Mouse (Mus musculus) liver, embryonic 15.5 days (tissue): ENCODE measurements around the gene Gpha2. TPM values are rescaled to one million over a fixed set of nuclear protein-coding genes. Genes with fewer than 3 reads are reported as not detected.

Experiments used
- ATAC-seq: fragments of 200-750 bp; cut with Nextera tagmentation; 2 replicates; pipeline ENCODE4 v1.8.0; 2017; ENCODE audit warnings: moderate number of reproducible peaks, mild to moderate bottlenecking, moderate library complexity; ENCODE audit not compliant: insufficient read depth
- H3K27ac ChIP-seq: fragments of 300-500 bp; sonication (generic); replicated peaks from 2 replicates; pipeline ENCODE4 v1.5.1; 2015; ENCODE audit warnings: mild to moderate bottlenecking, inconsistent platforms
- H3K27me3 ChIP-seq: fragments of 300-500 bp; sonication (generic); 2 replicates; pipeline ENCODE4 v1.6.1; 2015; ENCODE audit warnings: mild to moderate bottlenecking, inconsistent platforms
- H3K36me3 ChIP-seq: fragments of 300-500 bp; sonication (generic); replicated peaks from 2 replicates; pipeline ENCODE4 v1.6.1; 2015; ENCODE audit warnings: moderate library complexity, mild to moderate bottlenecking, inconsistent platforms
- H3K4me1 ChIP-seq: fragments of 300-500 bp; sonication (generic); replicated peaks from 2 replicates; pipeline ENCODE4 v1.6.1; 2015; ENCODE audit warnings: inconsistent platforms
- H3K4me2 ChIP-seq: fragments of 300-500 bp; sonication (generic); 2 replicates; pipeline ENCODE4 v1.6.1; 2015; ENCODE audit warnings: moderate library complexity, mild to moderate bottlenecking, inconsistent platforms
- H3K4me3 ChIP-seq: fragments of 300-500 bp; sonication (generic); replicated peaks from 2 replicates; pipeline ENCODE4 v1.5.1; 2015; ENCODE audit warnings: mild to moderate bottlenecking, inconsistent platforms
- H3K9ac ChIP-seq: fragments of 300-500 bp; sonication (generic); 2 replicates; pipeline ENCODE4 v1.6.1; 2015; ENCODE audit warnings: moderate library complexity, mild to moderate bottlenecking, inconsistent platforms
- H3K9me3 ChIP-seq: fragments of 300-500 bp; sonication (generic); replicated peaks from 2 replicates; pipeline ENCODE4 v1.6.1; 2016; ENCODE audit warnings: inconsistent platforms
- WGBS: fragments of 180-500 bp; shearing (Covaris S2); methylation state at CpG from one replicate; pipeline ENCODE4 v1.1.7; 2015; ENCODE audit warnings: mixed read lengths; ENCODE audit not compliant: insufficient replicate concordance; 5-methylcytosine and 5-hydroxymethylcytosine counted together
- polyA plus RNA-seq: library from polyadenylated mRNA; unstranded; fragments of >200 nt; fragmentation: Nextera tagmentation; extraction: Ambion mirVana; gene quantifications from 2 replicates; pipeline ENCODE4 v1.2.1, GENCODE M21; 2015

Gpha2 gene
- 0.15 and 0.28 TPM in 2 replicates for polyA plus RNA-seq

DNA sequence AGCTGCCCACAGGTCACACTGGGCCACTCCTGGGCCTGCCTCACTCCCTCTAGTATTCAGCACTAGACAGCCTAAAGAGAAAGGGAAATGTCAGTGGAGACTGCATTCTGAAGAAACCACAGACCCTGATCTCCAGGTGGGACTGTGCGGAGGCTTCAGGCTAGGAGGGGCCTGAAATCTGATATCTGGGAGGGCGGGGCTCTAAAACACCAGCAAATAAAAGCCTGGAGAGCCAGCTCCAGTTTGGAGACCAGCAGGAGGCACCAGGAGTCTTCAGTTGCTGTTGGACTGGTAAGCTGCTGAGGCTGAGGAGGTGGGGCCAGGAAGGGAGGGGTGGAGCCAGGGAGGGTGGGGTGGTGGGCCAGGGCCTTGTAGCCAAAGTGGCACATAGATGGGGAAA is at the start of gene Gpha2:
TSS of gene Gpha2 (plus strand) at position 246 of the 400 bp plus-strand sequence.
- H3K4me2 ChIP-seq = no peak within 1 kb of the TSS
- H3K9me3 ChIP-seq = no peaks in the 10 kb centered on the region
- no peak within 1 kb of the TSS for H3K4me3 ChIP-seq
- H3K27me3 ChIP-seq = no peaks in the 10 kb centered on the region
- no peaks in the 10 kb centered on the region for H3K36me3 ChIP-seq
- WGBS = 25% methylated on average over 2 of the region's 2 CpGs
- no peak for ATAC-seq
- no peaks in the 10 kb centered on the region for H3K4me1 ChIP-seq
- no peak within 1 kb of the TSS for H3K9ac ChIP-seq
- no peak within 1 kb of the TSS for H3K27ac ChIP-seq

DNA sequence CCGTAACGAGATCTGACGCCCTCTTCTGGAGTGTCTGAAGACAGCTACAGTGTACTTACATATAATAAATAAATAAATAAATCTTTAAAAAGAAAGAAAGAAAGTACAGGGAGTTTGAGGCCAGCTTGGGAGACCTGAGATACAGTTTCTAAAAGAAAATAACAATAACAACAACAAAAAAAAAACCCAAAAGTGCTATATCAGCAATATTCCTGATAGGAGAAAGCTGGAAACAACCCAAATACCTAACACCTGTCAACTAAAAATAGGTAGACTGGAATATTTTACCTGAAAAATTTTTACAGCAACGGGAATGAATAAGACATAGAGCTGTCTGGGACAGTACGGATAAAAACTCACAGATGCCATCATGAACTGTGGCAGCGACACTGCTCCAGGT is 47.4 kb upstream of the Gpha2 start:
- Histone ChIP-seq H3K27ac (no peak overlapping the region), H3K9ac (no peak overlapping the region), H3K4me2 (no peak overlapping the region), H3K9me3 (0 out of 2 replicates have a peak, but pooled peaks cover 3% of the 10 kb centered on the region), H3K27me3 (no peaks in the 10 kb centered on the region; the same call in 1 of the 2 replicates), H3K4me3 (no peak overlapping the region), H3K4me1 (no peaks in the 10 kb centered on the region), H3K36me3 (no peaks in the 10 kb centered on the region)
- no peak for ATAC-seq
- WGBS = 79% methylated on average over 6 of the region's 6 CpGs

DNA sequence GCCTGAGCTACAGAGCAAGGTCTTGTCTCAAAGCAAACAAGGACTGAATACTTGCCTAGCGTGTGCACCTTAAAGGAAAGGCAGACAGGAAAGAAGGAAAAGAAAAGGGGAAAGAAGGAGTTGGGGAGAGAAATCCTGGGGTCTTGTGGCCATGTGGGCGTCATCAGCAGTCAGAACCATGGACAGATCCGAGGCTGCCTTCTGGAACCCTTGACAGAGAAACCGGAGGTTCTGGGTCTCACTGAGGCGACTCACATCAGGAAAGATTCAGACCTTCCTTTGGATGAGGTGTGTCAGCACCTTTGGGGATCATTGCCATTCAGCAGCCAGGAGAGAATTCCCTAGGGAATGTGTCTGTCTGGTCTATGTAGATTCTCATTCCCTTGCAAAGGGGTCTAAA is 44.6 kb upstream of the Gpha2 start:
- no peak overlapping the region for H3K4me3 ChIP-seq
- no peaks in the 10 kb centered on the region for H3K36me3 ChIP-seq
- H3K9me3 ChIP-seq = 0 out of 2 replicates have a peak, but pooled peaks cover 3% of the 10 kb centered on the region
- no peaks in the 10 kb centered on the region for H3K4me1 ChIP-seq
- H3K27me3 ChIP-seq = no peaks in the 10 kb centered on the region; the same call in 1 of the 2 replicates
- no peak for ATAC-seq
- no peak overlapping the region for H3K27ac ChIP-seq
- WGBS = 19% methylated on average over 5 of the region's 5 CpGs
- no peak overlapping the region for H3K9ac ChIP-seq
- no peak overlapping the region for H3K4me2 ChIP-seq

GRCm38 (mm10) chr19:6182534-6182933 is 43.6 kb upstream of the Gpha2 start:
- ATAC-seq = no peak
- no peaks in the 10 kb centered on the region; the same call in 1 of the 2 replicates for H3K27me3 ChIP-seq
- H3K9me3 ChIP-seq = 0 out of 2 replicates have a peak, but pooled peaks cover 3% of the 10 kb centered on the region
- H3K36me3 ChIP-seq = no peaks in the 10 kb centered on the region
- no peak overlapping the region for H3K4me2 ChIP-seq
- no peaks in the 10 kb centered on the region for H3K4me1 ChIP-seq
- no peak overlapping the region for H3K4me3 ChIP-seq
- no peak overlapping the region for H3K27ac ChIP-seq
- WGBS = 10% methylated on average over 3 of the region's 3 CpGs
- no peak overlapping the region for H3K9ac ChIP-seq

DNA sequence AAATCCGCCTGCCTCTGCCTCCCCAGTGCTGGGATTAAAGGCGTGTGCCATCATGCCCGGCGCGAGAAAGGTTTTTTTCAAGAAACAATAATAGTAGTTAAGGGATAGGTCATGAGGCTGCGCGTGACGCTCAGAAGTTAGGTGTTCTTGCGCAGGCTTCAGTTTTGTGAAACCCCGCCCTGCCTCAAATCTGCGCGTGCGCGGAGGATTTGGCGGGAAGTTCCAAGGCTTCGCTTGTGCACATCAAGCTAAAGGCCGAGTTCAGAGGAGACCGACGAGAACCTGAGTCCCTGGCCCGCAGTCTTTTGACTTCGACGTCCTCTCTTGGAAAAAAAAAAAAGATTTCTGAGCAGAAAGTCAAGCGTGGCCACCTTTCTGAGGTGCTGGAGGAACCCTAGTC is 42.0 kb upstream of the Gpha2 start, which contains the start of gene Majin:
TSS of gene Majin (plus strand) at position 258 of the 400 bp plus-strand sequence.
- 0 out of 2 replicates have a peak, but pooled peaks cover 3% of the 10 kb centered on the region for H3K9me3 ChIP-seq
- no peak for ATAC-seq
- whole genome bisulfite sequencing = 70% methylated on average over 23 of the region's 23 CpGs
- no peaks in the 10 kb centered on the region for H3K4me1 ChIP-seq
- H3K27ac ChIP-seq = no peak within 1 kb of the TSS
- H3K9ac ChIP-seq = no peak within 1 kb of the TSS
- no peak within 1 kb of the TSS for H3K4me3 ChIP-seq
- H3K4me2 ChIP-seq = no peak within 1 kb of the TSS
- no peaks in the 10 kb centered on the region for H3K27me3 ChIP-seq
- no peaks in the 10 kb centered on the region for H3K36me3 ChIP-seq

DNA sequence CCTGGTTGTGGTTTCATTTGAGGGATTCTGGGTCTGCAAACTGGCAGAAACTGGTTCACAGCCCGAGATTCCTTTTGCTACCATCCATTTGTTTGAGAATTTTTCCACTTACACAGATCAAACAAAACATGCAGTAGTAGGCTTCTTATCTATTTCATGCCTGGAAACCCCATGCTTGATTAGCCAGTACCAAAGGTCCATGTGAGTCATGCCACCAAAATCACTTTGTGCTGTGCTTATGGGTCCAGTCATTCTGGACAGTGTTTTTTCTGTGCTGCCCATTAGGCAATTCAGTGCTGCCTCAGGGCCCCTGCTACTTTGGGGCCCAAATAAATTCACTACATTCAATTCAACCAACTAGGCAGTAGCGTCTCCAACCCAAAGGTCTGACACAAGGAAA is 21.9 kb upstream of the Gpha2 start:
- 46% methylated on average over 2 of the region's 2 CpGs for WGBS
- ATAC-seq = no peak

GRCm38 (mm10) chr19:6206716-6207115 is 19.5 kb upstream of the Gpha2 start:
- 56% methylated on average over 5 of the region's 5 CpGs for WGBS
- H3K4me3 ChIP-seq = no peak overlapping the region
- H3K27ac ChIP-seq = no peak overlapping the region

More for the DNA sequence above, 21.9 kb upstream of the Gpha2 start:
- Histone ChIP-seq H3K4me1 (no peaks in the 10 kb centered on the region), H3K36me3 (no peaks in the 10 kb centered on the region), H3K27me3 (no peaks in the 10 kb centered on the region), H3K27ac (no peak overlapping the region), H3K4me2 (no peak overlapping the region), H3K9ac (no peak overlapping the region), H3K9me3 (no peaks in the 10 kb centered on the region), H3K4me3 (no peak overlapping the region)

DNA sequence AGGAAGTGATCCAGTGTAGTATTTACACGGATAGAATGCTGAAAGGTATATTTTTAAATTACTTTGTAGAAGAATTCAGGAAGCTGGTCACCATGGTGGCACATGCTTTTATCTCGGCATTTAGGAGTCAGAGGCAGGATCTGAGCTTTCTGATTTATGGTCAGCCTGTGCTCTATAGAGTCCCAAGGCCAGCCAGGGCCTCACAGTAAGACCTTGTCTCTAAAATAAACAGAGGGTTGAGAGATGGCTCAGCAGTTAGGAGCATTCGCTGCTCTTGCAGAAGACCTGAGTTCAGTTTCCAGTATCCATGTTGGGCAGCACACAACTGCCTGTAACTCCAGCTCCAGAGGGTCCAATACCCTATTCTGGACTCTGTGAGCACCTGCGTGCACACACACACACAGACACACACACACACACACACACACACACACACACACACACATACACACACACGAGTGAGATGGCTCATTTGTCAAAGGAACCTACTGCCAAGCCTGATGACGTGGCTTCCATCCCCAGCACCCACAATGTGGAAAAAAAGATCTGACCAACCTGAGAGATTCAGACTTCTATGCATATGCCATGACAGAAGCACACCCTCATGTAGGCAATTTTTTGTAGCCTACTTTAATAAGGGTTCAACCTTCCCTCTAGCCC is 10.0 kb upstream of the Gpha2 start:
- Histone ChIP-seq H3K4me2 (no peak overlapping the region), H3K4me3 (no peak overlapping the region), H3K9ac (no peak overlapping the region), H3K36me3 (no peaks in the 10 kb centered on the region), H3K9me3 (no peaks in the 10 kb centered on the region), H3K27ac (no peak overlapping the region), H3K27me3 (no peaks in the 10 kb centered on the region), H3K4me1 (no peaks in the 10 kb centered on the region)
- WGBS = 58% methylated on average over 6 of the region's 6 CpGs
- ATAC-seq = no peak

More at GRCm38 (mm10) chr19:6206716-6207115, 19.5 kb upstream of the Gpha2 start:
- Histone ChIP-seq H3K27me3 (no peaks in the 10 kb centered on the region), H3K4me1 (no peaks in the 10 kb centered on the region), H3K36me3 (no peaks in the 10 kb centered on the region), H3K9ac (no peak overlapping the region), H3K9me3 (no peaks in the 10 kb centered on the region), H3K4me2 (no peak overlapping the region)
- no peak for ATAC-seq

DNA sequence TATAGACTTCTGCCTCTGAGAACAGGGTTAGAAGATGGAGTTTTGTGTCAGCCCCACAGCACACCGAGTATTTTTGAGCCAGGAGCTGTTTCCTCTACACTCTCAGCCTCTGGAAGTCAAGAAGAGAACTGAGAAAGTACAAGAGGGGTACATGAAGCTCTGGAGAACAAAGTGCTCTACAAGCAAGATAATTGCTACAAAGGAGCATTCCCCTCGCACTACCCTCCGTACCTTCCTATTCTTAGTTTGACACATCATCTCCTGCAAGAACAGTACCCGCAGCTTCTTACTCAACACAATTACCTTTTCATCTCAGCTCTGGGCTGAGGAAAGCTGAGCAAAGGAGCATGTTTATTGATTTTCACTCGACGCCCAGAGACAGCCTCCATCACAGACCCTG is 7.6 kb upstream of the Gpha2 start:
- H3K9me3 ChIP-seq = no peaks in the 10 kb centered on the region
- H3K36me3 ChIP-seq = no peaks in the 10 kb centered on the region
- no peak overlapping the region for H3K4me3 ChIP-seq
- H3K4me1 ChIP-seq = no peaks in the 10 kb centered on the region
- no peak overlapping the region for H3K4me2 ChIP-seq
- no peak overlapping the region for H3K27ac ChIP-seq
- no peaks in the 10 kb centered on the region for H3K27me3 ChIP-seq
- no peak for ATAC-seq
- H3K9ac ChIP-seq = no peak overlapping the region
- 55% methylated on average over 6 of the region's 6 CpGs for WGBS

- no peak for ATAC-seq
- H3K4me1 ChIP-seq = no peaks in the 10 kb centered on the region
- no peaks in the 10 kb centered on the region for H3K9me3 ChIP-seq
- H3K27ac ChIP-seq = no peak overlapping the region
- WGBS = 81% methylated on average over 14 of the region's 14 CpGs
- H3K4me3 ChIP-seq = no peak overlapping the region
- H3K27me3 ChIP-seq = no peaks in the 10 kb centered on the region
- no peak overlapping the region for H3K4me2 ChIP-seq
- no peak overlapping the region for H3K9ac ChIP-seq
- H3K36me3 ChIP-seq = no peaks in the 10 kb centered on the region
These were observed 583 bp downstream of the Gpha2 start for GRCm38 (mm10) chr19:6226763-6227162.

GRCm38 (mm10) chr19:6227864-6228263 is 1.7 kb downstream of the Gpha2 start:
- no peaks in the 10 kb centered on the region for H3K36me3 ChIP-seq
- no peak overlapping the region for H3K27ac ChIP-seq
- 69% methylated on average over 4 of the region's 4 CpGs for WGBS
- H3K27me3 ChIP-seq = no peaks in the 10 kb centered on the region
- no peak overlapping the region for H3K4me3 ChIP-seq
- H3K9me3 ChIP-seq = no peaks in the 10 kb centered on the region
- H3K4me2 ChIP-seq = no peak overlapping the region
- no peak for ATAC-seq
- H3K4me1 ChIP-seq = no peaks in the 10 kb centered on the region
- H3K9ac ChIP-seq = no peak overlapping the region

DNA sequence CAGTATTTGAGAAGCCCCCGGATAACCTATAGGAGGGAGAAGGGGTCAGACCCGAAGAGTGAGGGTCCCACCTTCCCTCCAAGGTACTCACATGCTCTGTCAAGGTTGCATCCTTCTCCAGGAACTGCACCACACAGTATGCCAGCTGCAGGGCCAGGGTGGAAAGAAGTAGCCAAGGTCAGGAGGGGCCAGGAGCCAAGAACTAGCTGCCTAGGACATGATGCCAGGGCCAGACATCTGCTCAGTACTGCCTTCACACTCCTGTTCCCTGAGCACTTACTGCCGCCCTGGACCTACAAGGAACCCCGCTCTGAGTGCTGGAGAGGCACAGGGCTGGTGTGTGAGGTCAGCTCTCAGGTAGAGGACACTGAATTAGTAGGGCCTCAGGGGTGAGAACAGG is 4.2 kb downstream of the Gpha2 start:
- Histone ChIP-seq H3K27ac (no peak overlapping the region), H3K36me3 (no peaks in the 10 kb centered on the region), H3K4me1 (peaks cover 18% of the 10 kb centered on the region), H3K4me3 (no peak overlapping the region), H3K9ac (no peak overlapping the region), H3K27me3 (no peaks in the 10 kb centered on the region), H3K9me3 (no peaks in the 10 kb centered on the region), H3K4me2 (no peak overlapping the region)
- WGBS = 64% methylated on average over 4 of the region's 4 CpGs
- no peak for ATAC-seq
